Mouse (Mus musculus): Measurements from ENCODE around the gene Eln. TPM values are rescaled to one million over a fixed set of nuclear protein-coding genes. Genes with fewer than 3 reads are reported as not detected.

Eln gene
- total and polyA plus RNA-seq, 3 experiments: 0.22 TPM; not detected in 2

- no peak for ATAC-seq (ENCODE audit: extremely low read depth, insufficient number of reproducible peaks, low FRiP score, poor library complexity, severe bottlenecking)
- no peak for TF ChIP-seq CTCF (IDR thresholded peaks at IDR 0.05; ENCODE audit: low read depth, low read length)
- TF ChIP-seq TAL1 (conservative IDR thresholded peaks at IDR 0.05; ENCODE audit: low read depth, low read length): no peak
- no peak for TF ChIP-seq GATA1 (IDR thresholded peaks at IDR 0.05; ENCODE audit: borderline replicate concordance, low read length)
- TF ChIP-seq POLR2AphosphoS5 (IDR thresholded peaks at IDR 0.05; ENCODE audit: insufficient replicate concordance, low read depth, low read length): no peak
- TF ChIP-seq GATA2 (IDR thresholded peaks at IDR 0.05; ENCODE audit: borderline replicate concordance, low read depth, low read length): no peak
Observed at GRCm38 (mm10) chr5:134742221-134742795, 4.8 kb downstream of the Eln start.

DNA sequence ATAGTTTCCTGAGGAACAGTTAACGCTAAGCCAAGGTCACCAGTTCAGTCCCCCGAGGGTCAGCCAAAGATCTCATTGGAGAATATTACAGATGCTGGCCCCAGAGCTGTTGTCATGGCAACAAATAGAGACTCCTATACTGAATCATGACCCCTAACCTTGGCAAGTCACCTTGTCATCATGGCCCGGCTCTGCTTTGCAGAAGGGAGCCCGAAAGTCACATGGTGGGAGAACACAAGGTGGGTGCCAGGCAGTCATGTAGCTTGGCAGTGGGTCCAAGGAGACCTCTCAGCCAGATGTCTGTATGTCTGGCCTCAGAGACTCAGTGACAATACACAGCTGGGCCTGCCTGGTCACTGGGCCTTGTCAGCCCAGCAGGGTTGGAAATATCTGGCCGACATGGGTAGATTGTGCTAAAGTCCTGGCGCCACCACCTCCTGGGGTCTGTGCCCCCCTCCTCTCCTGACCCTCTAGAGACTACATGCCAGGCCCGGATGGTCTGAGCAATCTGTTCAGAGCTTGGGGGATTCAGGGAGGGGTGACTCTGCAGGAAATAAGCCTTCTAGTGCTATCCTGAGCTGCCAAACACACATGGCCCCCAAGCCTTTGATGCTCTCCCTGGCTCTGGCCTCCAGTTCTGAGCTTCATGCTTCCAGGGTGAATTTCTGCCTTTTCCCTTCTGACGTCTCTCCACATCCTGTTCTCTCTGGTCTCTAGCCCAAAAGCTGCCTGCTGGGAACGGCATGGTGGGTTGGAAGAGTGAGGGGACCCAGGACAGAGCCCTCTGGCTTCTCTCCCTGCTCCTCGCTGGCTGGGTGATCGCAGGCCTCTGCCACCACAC lies 6.4 kb downstream of the Eln start:
- no peaks in the 10 kb centered on the region for H3K4me1 ChIP-seq (ENCODE audit: insufficient read depth, low read depth, low read length)
- TF ChIP-seq GATA2 (IDR thresholded peaks at IDR 0.05; ENCODE audit: borderline replicate concordance, low read depth, low read length) (no peak), GATA1 (IDR thresholded peaks at IDR 0.05; ENCODE audit: borderline replicate concordance, low read length) (no peak), POLR2AphosphoS5 (IDR thresholded peaks at IDR 0.05; ENCODE audit: insufficient replicate concordance, low read depth, low read length) (no peak), TAL1 (conservative IDR thresholded peaks at IDR 0.05; ENCODE audit: low read depth, low read length) (no peak), CTCF (IDR thresholded peaks at IDR 0.05; ENCODE audit: low read depth, low read length) (no peak)
- no peak overlapping the region for H3K4me3 ChIP-seq (ENCODE audit: low read depth, low read length)
- ATAC-seq (ENCODE audit: extremely low read depth, insufficient number of reproducible peaks, low FRiP score, poor library complexity, severe bottlenecking) (no peak), DNase-seq (ENCODE audit: low spot score) (no peak)
- H3K9me3 ChIP-seq (replicated peaks): no peaks in the 10 kb centered on the region
- peaks cover 6% of the 10 kb centered on the region; the same call in 1 of the 2 replicates for H3K27me3 ChIP-seq (ENCODE audit: insufficient read depth, low read length)
- no peaks in the 10 kb centered on the region for H3K36me3 ChIP-seq (replicated peaks)

More at GRCm38 (mm10) chr5:134742221-134742795, 4.8 kb downstream of the Eln start:
- Histone ChIP-seq H3K4me1 (ENCODE audit: insufficient read depth, low read depth, low read length) (no peaks in the 10 kb centered on the region), H3K36me3 (replicated peaks) (no peaks in the 10 kb centered on the region), H3K4me3 (ENCODE audit: low read depth, low read length) (no peak overlapping the region), H3K9me3 (replicated peaks) (no peaks in the 10 kb centered on the region), H3K27me3 (ENCODE audit: insufficient read depth, low read length) (peaks cover 13% of the 10 kb centered on the region; the same call in 1 of the 2 replicates)
- DNase-seq (ENCODE audit: low spot score): no peak

GRCm38 (mm10) chr5:134739951-134740350 lies 7.2 kb downstream of the Eln start:
- ATAC-seq (ENCODE audit: extremely low read depth, insufficient number of reproducible peaks, low FRiP score, poor library complexity, severe bottlenecking) (no peak), DNase-seq (ENCODE audit: low spot score) (no peak)
- TF ChIP-seq POLR2AphosphoS5 (IDR thresholded peaks at IDR 0.05; ENCODE audit: insufficient replicate concordance, low read depth, low read length) (no peak), GATA1 (IDR thresholded peaks at IDR 0.05; ENCODE audit: borderline replicate concordance, low read length) (no peak)
- Histone ChIP-seq H3K9me3 (replicated peaks) (no peaks in the 10 kb centered on the region), H3K27me3 (ENCODE audit: insufficient read depth, low read length) (peaks cover 6% of the 10 kb centered on the region; the same call in 1 of the 2 replicates), H3K36me3 (replicated peaks) (no peaks in the 10 kb centered on the region), H3K4me1 (ENCODE audit: insufficient read depth, low read depth, low read length) (no peaks in the 10 kb centered on the region), H3K4me3 (ENCODE audit: low read depth, low read length) (no peak overlapping the region)

- Histone ChIP-seq H3K4me3 (ENCODE audit: low read depth, low read length) (no peak overlapping the region), H3K4me1 (ENCODE audit: insufficient read depth, low read depth, low read length) (no peaks in the 10 kb centered on the region), H3K36me3 (replicated peaks) (no peaks in the 10 kb centered on the region), H3K27me3 (ENCODE audit: insufficient read depth, low read length) (peaks cover 1% of the 10 kb centered on the region; the same call in 1 of the 2 replicates), H3K9me3 (replicated peaks) (no peaks in the 10 kb centered on the region)
- ATAC-seq (ENCODE audit: extremely low read depth, insufficient number of reproducible peaks, low FRiP score, poor library complexity, severe bottlenecking): no peak
- TF ChIP-seq POLR2AphosphoS5 (IDR thresholded peaks at IDR 0.05; ENCODE audit: insufficient replicate concordance, low read depth, low read length) (no peak), TAL1 (conservative IDR thresholded peaks at IDR 0.05; ENCODE audit: low read depth, low read length) (no peak), CTCF (IDR thresholded peaks at IDR 0.05; ENCODE audit: low read depth, low read length) (no peak), GATA1 (IDR thresholded peaks at IDR 0.05; ENCODE audit: borderline replicate concordance, low read length) (no peak), GATA2 (IDR thresholded peaks at IDR 0.05; ENCODE audit: borderline replicate concordance, low read depth, low read length) (no peak)
- no peak for DNase-seq (ENCODE audit: low spot score)
Observed at GRCm38 (mm10) chr5:134734920-134735319, 12.2 kb downstream of the Eln start.

- Histone ChIP-seq H3K9me3 (replicated peaks) (no peaks in the 10 kb centered on the region), H3K4me3 (ENCODE audit: low read depth, low read length) (no peak overlapping the region), H3K4me1 (ENCODE audit: insufficient read depth, low read depth, low read length) (no peaks in the 10 kb centered on the region), H3K36me3 (replicated peaks) (no peaks in the 10 kb centered on the region), H3K27me3 (ENCODE audit: insufficient read depth, low read length) (no peaks in the 10 kb centered on the region; the same call in 1 of the 2 replicates)
- ATAC-seq (ENCODE audit: extremely low read depth, insufficient number of reproducible peaks, low FRiP score, poor library complexity, severe bottlenecking) (no peak), DNase-seq (ENCODE audit: low spot score) (no peak)
- TF ChIP-seq POLR2AphosphoS5 (IDR thresholded peaks at IDR 0.05; ENCODE audit: insufficient replicate concordance, low read depth, low read length): no peak
- TF ChIP-seq TAL1 (conservative IDR thresholded peaks at IDR 0.05; ENCODE audit: low read depth, low read length): no peak
- TF ChIP-seq CTCF (IDR thresholded peaks at IDR 0.05; ENCODE audit: low read depth, low read length): no peak
- no peak for TF ChIP-seq GATA2 (IDR thresholded peaks at IDR 0.05; ENCODE audit: borderline replicate concordance, low read depth, low read length)
- TF ChIP-seq GATA1 (IDR thresholded peaks at IDR 0.05; ENCODE audit: borderline replicate concordance, low read length): no peak
Observed at GRCm38 (mm10) chr5:134734072-134734471, 13.1 kb downstream of the Eln start.

GRCm38 (mm10) chr5:134733241-134733640 lies 13.9 kb downstream of the Eln start:
- no peaks in the 10 kb centered on the region; the same call in 1 of the 2 replicates for H3K27me3 ChIP-seq (ENCODE audit: insufficient read depth, low read length)
- no peaks in the 10 kb centered on the region for H3K36me3 ChIP-seq (replicated peaks)
- ATAC-seq (ENCODE audit: extremely low read depth, insufficient number of reproducible peaks, low FRiP score, poor library complexity, severe bottlenecking) (no peak), DNase-seq (ENCODE audit: low spot score) (no peak)
- H3K4me1 ChIP-seq (ENCODE audit: insufficient read depth, low read depth, low read length): no peaks in the 10 kb centered on the region
- H3K9me3 ChIP-seq (replicated peaks): no peaks in the 10 kb centered on the region
- H3K4me3 ChIP-seq (ENCODE audit: low read depth, low read length): no peak overlapping the region
- no peak for TF ChIP-seq TAL1 (conservative IDR thresholded peaks at IDR 0.05; ENCODE audit: low read depth, low read length)
- TF ChIP-seq CTCF (IDR thresholded peaks at IDR 0.05; ENCODE audit: low read depth, low read length): no peak
- no peak for TF ChIP-seq GATA2 (IDR thresholded peaks at IDR 0.05; ENCODE audit: borderline replicate concordance, low read depth, low read length)
- TF ChIP-seq POLR2AphosphoS5 (IDR thresholded peaks at IDR 0.05; ENCODE audit: insufficient replicate concordance, low read depth, low read length): no peak
- no peak for TF ChIP-seq GATA1 (IDR thresholded peaks at IDR 0.05; ENCODE audit: borderline replicate concordance, low read length)
